Mouse (Mus musculus): Measurements from ENCODE around the gene Ribc2. TPM values are rescaled to one million over a fixed set of nuclear protein-coding genes. Genes with fewer than 3 reads are reported as not detected.

Gene Ribc2
- total RNA-seq (2023; ENCODE audit: inconsistent age) = not detected in 4 replicates

GRCm38 (mm10) chr15:85131275-85132192, at the start of gene Ribc2, which contains the start of gene Smc1b:
Gene Ribc2 (plus strand): TSS chr15:85132078.
Gene Smc1b (minus strand): TSS chr15:85131964.

Other genes with a start within 250 kb of the Ribc2 start
- 0.69 to 1.1 TPM (median 0.86 TPM) in 4 replicates for gene Gm29666, start 212.0 kb upstream of the Ribc2 start, total RNA-seq (2023; ENCODE audit: inconsistent age)
- gene Nup50, start 208.7 kb upstream of the Ribc2 start, total RNA-seq (2023; ENCODE audit: inconsistent age) = 53.0 to 58.3 TPM (median 53.5 TPM) in 4 replicates
- gene 5031439G07Rik, start 143.5 kb upstream of the Ribc2 start, total RNA-seq (2023; ENCODE audit: inconsistent age) = 74.6 to 97.7 TPM (median 77.9 TPM) in 4 replicates
- gene Upk3a, start 114.9 kb upstream of the Ribc2 start, total RNA-seq (2023; ENCODE audit: inconsistent age) = not detected in 4 replicates
- gene Fam118a, start 103.1 kb upstream of the Ribc2 start, total RNA-seq (2023; ENCODE audit: inconsistent age) = 19.6 to 26.2 TPM (median 20.7 TPM) in 4 replicates
- not detected in 4 replicates for gene Smc1b, start 114 bp upstream of the Ribc2 start, total RNA-seq (2023; ENCODE audit: inconsistent age)
- 0.19 to 0.22 TPM in 2 of 4 replicates, not detected in the others for gene Fbln1, start 73.9 kb downstream of the Ribc2 start, total RNA-seq (2023; ENCODE audit: inconsistent age)
- gene Atxn10, start 204.2 kb downstream of the Ribc2 start, total RNA-seq (2023; ENCODE audit: inconsistent age) = 45.9 to 50.1 TPM (median 47.5 TPM) in 4 replicates